Mouse (Mus musculus): Measurements from ENCODE around the gene Fam98b.

GRCm38 (mm10) chr2:117304941-117305340 is 55.4 kb downstream of the Fam98b start:
- TF ChIP-seq POLR2A (IDR thresholded peaks at IDR 0.05; ENCODE audit: control insufficient read depth, low read depth, low read length) (no peak), CTCF (IDR thresholded peaks at IDR 0.05; ENCODE audit: control insufficient read depth, insufficient read depth, insufficient replicate concordance, low read depth, low read length) (no peak)
